Mouse (Mus musculus) embryonic fibroblast, embryonic 13.5 days (primary cell): Measurements from ENCODE around the gene Rubcnl. TPM values are rescaled to one million over a fixed set of nuclear protein-coding genes. Genes with fewer than 3 reads are reported as not detected.

Experiments used
- H3K27ac ChIP-seq: 2 replicates; pipeline ENCODE4 v1.5.1; 2012; ENCODE audit warnings: low read length, control low read depth, inconsistent platforms; ENCODE audit not compliant: insufficient read depth
- H3K4me1 ChIP-seq: 2 replicates; pipeline ENCODE4 v1.6.1; 2011; ENCODE audit warnings: low read length; ENCODE audit not compliant: control insufficient read depth, insufficient read depth
- H3K4me3 ChIP-seq: 2 replicates; pipeline ENCODE4 v1.5.1; 2011; ENCODE audit warnings: mild to moderate bottlenecking, control low read depth, low read length; ENCODE audit not compliant: insufficient read depth
- CTCF ChIP-seq: IDR thresholded peaks from 2 replicates; pipeline ENCODE4 v1.5.1; 2011; ENCODE audit warnings: mild to moderate bottlenecking, control low read depth, low read length, moderate library complexity, borderline replicate concordance; ENCODE audit not compliant: insufficient read depth
- POLR2A ChIP-seq: IDR thresholded peaks from 2 replicates; pipeline ENCODE4 v1.6.1; 2011; ENCODE audit warnings: low read depth, mild to moderate bottlenecking, control low read depth, low read length, moderate library complexity
- polyA plus RNA-seq: library from polyadenylated mRNA; stranded (reverse); fragments of >200 nt; gene quantifications from 2 replicates; pipeline ENCODE4 v1.2.4, GENCODE M21; 2011; ENCODE audit warnings: low read depth; ENCODE audit not compliant: missing spikeins, insufficient read length

The Rubcnl gene
- polyA plus RNA-seq, 1 experiment: 0.54 TPM

DNA sequence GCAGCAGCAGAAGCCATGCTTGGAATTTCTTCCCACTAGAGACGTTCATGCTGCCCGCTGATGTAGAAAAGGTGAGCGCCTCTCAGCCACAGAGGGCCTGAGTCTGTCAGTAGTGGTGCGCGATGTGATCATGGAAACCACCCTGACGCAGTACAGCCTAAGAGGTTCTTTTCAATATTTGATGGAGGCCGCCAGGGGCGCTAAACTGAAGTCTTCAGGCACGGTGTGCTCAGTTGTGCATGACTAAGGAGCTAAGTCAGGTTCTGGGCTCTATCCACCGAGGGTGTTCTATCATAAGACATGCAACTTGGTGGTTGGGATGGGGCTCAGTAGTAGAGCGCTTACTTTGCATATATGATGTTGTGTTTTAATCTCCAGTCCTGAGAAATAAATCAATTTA is 19.6 kb downstream of the Rubcnl start:
- Histone ChIP-seq H3K4me3 (no peak overlapping the region), H3K4me1 (no peaks in the 10 kb centered on the region), H3K27ac (no peak overlapping the region)
- TF ChIP-seq POLR2A: no peak
- no peak for TF ChIP-seq CTCF

- peak overlapping the region; percentile 35; the same call in 1 of the 2 replicates for H3K27ac ChIP-seq
- H3K4me3 ChIP-seq: no peak overlapping the region
- peaks cover 4% of the 10 kb centered on the region; the same call in 1 of the 2 replicates for H3K4me1 ChIP-seq
- TF ChIP-seq POLR2A (no peak), CTCF (no peak)
These were observed 29.4 kb downstream of the Rubcnl start for GRCm38 (mm10) chr14:75045184-75045583.

DNA sequence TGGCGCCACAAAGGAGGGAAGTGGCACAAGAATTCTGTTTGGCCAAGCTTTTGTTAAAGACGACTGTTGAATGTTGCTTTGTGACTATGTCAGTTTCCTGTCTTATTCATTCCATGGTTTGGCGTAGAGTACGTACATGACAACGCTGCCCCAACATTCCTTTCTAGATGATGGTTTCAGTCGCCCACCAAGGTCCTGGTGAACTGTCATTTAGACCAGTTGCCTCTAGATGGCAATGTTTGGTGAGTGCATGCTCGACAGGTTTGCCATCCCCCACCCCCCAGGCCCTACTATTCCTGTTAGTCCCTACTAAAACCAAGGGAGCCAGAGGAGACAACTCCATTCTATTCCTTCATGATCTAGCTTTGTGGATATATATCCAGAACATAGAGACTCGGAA is 36.6 kb downstream of the Rubcnl start:
- TF ChIP-seq POLR2A (no peak), CTCF (no peak)
- no peak overlapping the region for H3K27ac ChIP-seq
- H3K4me1 ChIP-seq: peaks cover 2% of the 10 kb centered on the region; the same call in 1 of the 2 replicates
- H3K4me3 ChIP-seq: no peak overlapping the region

GRCm38 (mm10) chr14:75054455-75055343 is 38.9 kb downstream of the Rubcnl start:
- Histone ChIP-seq H3K4me1 (peaks cover 2% of the 10 kb centered on the region; the same call in 1 of the 2 replicates), H3K27ac (no peak overlapping the region), H3K4me3 (no peak overlapping the region)
- no peak for TF ChIP-seq CTCF
- TF ChIP-seq POLR2A: no peak

- Histone ChIP-seq H3K4me1 (peaks cover 2% of the 10 kb centered on the region; the same call in 1 of the 2 replicates), H3K27ac (no peak overlapping the region), H3K4me3 (no peak overlapping the region)
- TF ChIP-seq POLR2A: no peak
- no peak for TF ChIP-seq CTCF
These were observed 41.1 kb downstream of the Rubcnl start for GRCm38 (mm10) chr14:75056861-75057431.

DNA sequence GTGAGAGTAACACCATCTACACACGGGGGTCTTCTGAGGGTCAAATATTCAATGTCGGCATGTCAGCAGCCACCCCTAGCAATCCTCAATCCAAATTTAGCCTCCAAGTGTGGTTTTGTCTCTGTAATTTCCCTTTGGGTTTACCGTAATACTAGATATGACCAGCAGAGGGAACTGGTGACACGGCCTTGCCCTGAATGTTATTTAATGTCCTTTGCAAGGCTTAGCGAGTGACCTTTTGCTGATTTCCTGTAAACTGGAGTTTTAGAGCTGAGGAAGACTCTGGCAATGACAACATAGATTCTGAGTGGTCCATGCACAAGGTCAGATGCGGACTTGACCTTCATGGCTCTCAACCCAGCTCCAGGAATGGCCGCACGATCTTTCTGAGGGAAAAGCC is 44.7 kb downstream of the Rubcnl start:
- Histone ChIP-seq H3K27ac (no peak overlapping the region), H3K4me1 (no peaks in the 10 kb centered on the region), H3K4me3 (no peak overlapping the region)
- TF ChIP-seq CTCF: no peak
- TF ChIP-seq POLR2A: no peak

DNA sequence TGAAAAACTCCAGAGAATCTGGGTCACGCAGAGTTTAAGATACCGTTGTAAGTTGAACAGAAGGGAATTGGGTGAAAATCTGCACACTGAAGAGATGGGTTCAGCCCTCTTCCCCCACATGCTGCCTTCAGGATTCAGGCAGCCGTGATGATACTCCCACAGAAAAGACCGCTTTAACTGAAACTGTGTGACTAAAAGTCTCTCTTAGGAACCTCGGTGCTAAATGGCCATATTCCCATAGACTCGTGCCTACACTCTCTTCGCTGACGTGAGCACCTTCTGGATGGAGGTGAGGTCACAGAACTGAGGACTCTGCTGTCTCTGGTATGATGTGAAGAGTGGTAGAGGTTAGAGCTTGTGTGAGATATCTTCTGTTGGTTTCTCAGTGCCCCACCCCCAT is 48.1 kb downstream of the Rubcnl start:
- H3K4me1 ChIP-seq: no peaks in the 10 kb centered on the region
- no peak for TF ChIP-seq POLR2A
- no peak for TF ChIP-seq CTCF
- H3K27ac ChIP-seq: no peak overlapping the region
- H3K4me3 ChIP-seq: no peak overlapping the region

- no peak for TF ChIP-seq POLR2A
- TF ChIP-seq CTCF: no peak
- Histone ChIP-seq H3K27ac (no peak overlapping the region), H3K4me1 (no peaks in the 10 kb centered on the region), H3K4me3 (no peak overlapping the region)
These were observed 48.7 kb downstream of the Rubcnl start for GRCm38 (mm10) chr14:75064520-75064919.

DNA sequence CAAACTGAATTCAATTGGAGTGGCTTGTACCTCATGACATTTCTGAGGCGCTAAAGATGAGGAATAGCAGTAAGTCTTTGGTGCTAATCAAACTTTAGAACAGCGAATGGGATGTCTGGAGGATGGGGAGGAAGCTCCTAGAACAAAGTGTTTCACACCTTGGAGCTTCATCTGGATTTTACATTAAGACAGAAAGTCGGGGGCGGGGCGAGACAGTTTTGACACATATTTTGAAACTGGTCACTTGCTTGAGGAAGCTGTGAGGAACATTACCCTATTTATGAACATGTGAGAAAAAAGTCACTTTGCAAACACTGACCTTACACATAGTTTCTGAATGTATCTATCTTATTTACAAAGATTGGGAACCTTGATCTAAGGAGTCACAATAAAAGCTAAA is 49.4 kb downstream of the Rubcnl start:
- Histone ChIP-seq H3K4me3 (no peak overlapping the region), H3K4me1 (no peaks in the 10 kb centered on the region), H3K27ac (no peak overlapping the region)
- TF ChIP-seq POLR2A (no peak), CTCF (no peak)
